Mouse (Mus musculus): ENCODE measurements around the gene Smim1. TPM values are rescaled to one million over a fixed set of nuclear protein-coding genes. Genes with fewer than 3 reads are reported as not detected.

Gene Smim1
- polyA plus RNA-seq, 1 experiment from 2014 or later = 98.9 TPM

DNA sequence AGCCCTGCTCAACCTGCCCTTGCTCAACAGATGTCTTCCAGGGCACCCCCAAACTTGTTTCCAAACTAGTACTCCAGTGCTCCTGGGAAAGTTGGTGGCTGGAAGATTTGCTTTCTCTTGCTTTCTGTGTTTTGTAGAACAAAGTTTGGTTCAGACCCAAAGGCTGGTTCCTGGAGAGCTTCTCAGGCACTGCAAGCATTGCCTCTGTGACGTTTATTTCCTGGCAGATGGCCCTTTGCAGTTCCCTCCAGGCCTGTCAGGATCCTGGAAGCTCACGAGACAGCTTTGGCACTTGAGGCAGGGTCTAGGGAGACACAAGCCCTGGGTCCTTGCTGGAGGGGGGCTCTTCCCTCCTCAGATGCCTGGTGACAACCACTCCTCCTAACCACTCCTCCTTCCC is 30.6 kb upstream of the Smim1 start:
- 29% methylated on average over 2 of the region's 2 CpGs for WGBS
- Histone ChIP-seq H3K4me1 (replicated peaks; ENCODE audit: insufficient read depth, low read length) (no peaks in the 10 kb centered on the region), H3K9me3 (replicated peaks; ENCODE audit: low read length) (no peaks in the 10 kb centered on the region), H3K4me2 (ENCODE audit: low read length) (no peak overlapping the region), H3K4me3 (replicated peaks; ENCODE audit: low read depth, low read length) (no peak overlapping the region), H3K27me3 (ENCODE audit: insufficient read depth, low read length) (no peaks in the 10 kb centered on the region), H3K9ac (ENCODE audit: low read depth, low read length) (no peak overlapping the region), H3K27ac (no peak overlapping the region), H3K36me3 (ENCODE audit: insufficient read depth, low read length) (no peaks in the 10 kb centered on the region)
- no peak for TF ChIP-seq CTCF (IDR thresholded peaks at IDR 0.05; ENCODE audit: low read depth)
- DNase-seq (ENCODE audit: low spot score) = no peak
- no peak for ATAC-seq (replicated peaks; ENCODE audit: low FRiP score, low read depth)

DNA sequence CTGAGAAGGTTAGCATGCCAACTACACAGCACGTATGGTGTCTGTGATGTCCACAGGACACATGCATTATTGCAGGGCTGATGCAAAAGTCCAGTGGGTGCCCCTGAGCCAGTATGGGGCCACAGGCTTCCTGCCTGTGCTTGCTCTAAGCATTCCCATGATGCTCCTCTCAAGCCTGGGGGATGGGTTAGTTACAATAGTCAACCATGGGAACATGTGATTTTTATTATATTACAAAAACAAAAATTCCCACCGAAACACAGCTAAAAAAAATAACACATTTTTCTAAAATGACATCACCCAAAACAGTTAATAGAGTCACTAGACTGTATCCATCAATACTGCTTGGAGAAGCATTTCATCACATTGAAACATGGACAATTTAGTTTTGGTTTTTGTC is 30.0 kb upstream of the Smim1 start:
- no peak for TF ChIP-seq CTCF (IDR thresholded peaks at IDR 0.05; ENCODE audit: low read depth)
- H3K9ac ChIP-seq (ENCODE audit: low read depth, low read length) = no peak overlapping the region
- no peak overlapping the region for H3K4me3 ChIP-seq (replicated peaks; ENCODE audit: low read depth, low read length)
- WGBS = 63% methylated on average over 2 of the region's 2 CpGs
- no peaks in the 10 kb centered on the region for H3K9me3 ChIP-seq (replicated peaks; ENCODE audit: low read length)
- ATAC-seq (replicated peaks; ENCODE audit: low FRiP score, low read depth) = no peak
- no peak overlapping the region for H3K4me2 ChIP-seq (ENCODE audit: low read length)
- no peak for DNase-seq (ENCODE audit: low spot score)
- no peaks in the 10 kb centered on the region for H3K4me1 ChIP-seq (replicated peaks; ENCODE audit: insufficient read depth, low read length)
- no peaks in the 10 kb centered on the region for H3K36me3 ChIP-seq (ENCODE audit: insufficient read depth, low read length)
- H3K27ac ChIP-seq = no peak overlapping the region
- no peaks in the 10 kb centered on the region for H3K27me3 ChIP-seq (ENCODE audit: insufficient read depth, low read length)

DNA sequence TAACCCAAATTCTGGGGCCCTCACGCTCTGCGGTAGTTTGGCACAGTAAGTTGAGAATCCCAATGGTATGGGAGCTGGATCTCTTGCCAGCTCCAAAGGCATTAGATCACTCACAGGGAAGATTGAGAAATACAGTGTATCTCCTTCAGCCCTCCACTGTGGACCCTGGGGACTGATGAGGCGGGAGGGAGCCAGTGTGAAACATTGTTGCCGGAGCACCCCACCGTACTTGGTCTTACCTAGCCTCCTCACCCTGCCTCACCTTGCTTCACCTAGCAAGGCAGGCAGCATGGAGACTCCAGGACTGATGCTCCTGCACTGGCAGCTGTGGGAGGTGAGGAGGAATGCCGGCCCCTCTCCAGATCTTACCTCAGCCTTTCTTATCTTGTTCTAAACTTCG is 29.5 kb upstream of the Smim1 start:
- H3K9ac ChIP-seq (ENCODE audit: low read depth, low read length) = no peak overlapping the region
- 84% methylated on average over 7 of the region's 7 CpGs for WGBS
- H3K27ac ChIP-seq = no peak overlapping the region
- H3K9me3 ChIP-seq (replicated peaks; ENCODE audit: low read length) = no peaks in the 10 kb centered on the region
- no peak for DNase-seq (ENCODE audit: low spot score)
- H3K4me1 ChIP-seq (replicated peaks; ENCODE audit: insufficient read depth, low read length) = no peaks in the 10 kb centered on the region
- no peak for ATAC-seq (replicated peaks; ENCODE audit: low FRiP score, low read depth)
- H3K4me3 ChIP-seq (replicated peaks; ENCODE audit: low read depth, low read length) = no peak overlapping the region
- H3K27me3 ChIP-seq (ENCODE audit: insufficient read depth, low read length) = no peaks in the 10 kb centered on the region
- no peaks in the 10 kb centered on the region for H3K36me3 ChIP-seq (ENCODE audit: insufficient read depth, low read length)
- TF ChIP-seq CTCF (IDR thresholded peaks at IDR 0.05; ENCODE audit: low read depth) = no peak
- no peak overlapping the region for H3K4me2 ChIP-seq (ENCODE audit: low read length)

- peak; percentile 29 for TF ChIP-seq CTCF (IDR thresholded peaks at IDR 0.05; ENCODE audit: low read depth)
- no peaks in the 10 kb centered on the region for H3K27me3 ChIP-seq (ENCODE audit: insufficient read depth, low read length)
- ATAC-seq (replicated peaks; ENCODE audit: low FRiP score, low read depth) = no peak
- no peak overlapping the region for H3K4me2 ChIP-seq (ENCODE audit: low read length)
- H3K9me3 ChIP-seq (replicated peaks; ENCODE audit: low read length) = no peaks in the 10 kb centered on the region
- H3K36me3 ChIP-seq (ENCODE audit: insufficient read depth, low read length) = no peaks in the 10 kb centered on the region
- WGBS = 68% methylated on average over 4 of the region's 4 CpGs
- no peak for DNase-seq (ENCODE audit: low spot score)
- H3K9ac ChIP-seq (ENCODE audit: low read depth, low read length) = no peak overlapping the region
- no peak overlapping the region for H3K4me3 ChIP-seq (replicated peaks; ENCODE audit: low read depth, low read length)
- H3K4me1 ChIP-seq (replicated peaks; ENCODE audit: insufficient read depth, low read length) = no peaks in the 10 kb centered on the region
- H3K27ac ChIP-seq = no peak overlapping the region
These were observed 27.0 kb upstream of the Smim1 start for GRCm38 (mm10) chr4:154053065-154053464.

DNA sequence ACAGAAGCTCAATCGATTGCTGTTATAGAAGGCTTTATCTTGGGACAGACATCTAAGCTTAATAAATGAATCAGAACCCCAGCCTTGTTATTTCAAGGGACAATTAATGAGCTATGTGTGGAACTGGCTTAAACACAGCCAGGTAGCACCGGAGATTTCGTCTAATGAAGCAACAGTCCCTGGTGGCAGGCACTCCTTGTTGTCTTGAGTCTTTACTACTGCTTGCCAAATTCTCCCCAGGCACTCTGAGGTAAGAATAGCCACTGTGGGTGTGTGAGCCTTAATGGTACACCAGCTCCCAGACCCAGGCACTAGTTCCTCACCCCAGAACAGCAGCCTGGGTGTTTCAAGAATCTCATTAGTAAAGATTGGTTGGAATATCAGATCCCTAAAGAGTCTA is 25.4 kb upstream of the Smim1 start:
- TF ChIP-seq CTCF (IDR thresholded peaks at IDR 0.05; ENCODE audit: low read depth) = no peak
- ATAC-seq (replicated peaks; ENCODE audit: low FRiP score, low read depth) = no peak
- no peaks in the 10 kb centered on the region for H3K27me3 ChIP-seq (ENCODE audit: insufficient read depth, low read length)
- DNase-seq (ENCODE audit: low spot score) = no peak
- no peaks in the 10 kb centered on the region for H3K4me1 ChIP-seq (replicated peaks; ENCODE audit: insufficient read depth, low read length)
- no peak overlapping the region for H3K4me2 ChIP-seq (ENCODE audit: low read length)
- 82% methylated on average over 3 of the region's 3 CpGs for WGBS
- no peak overlapping the region for H3K9ac ChIP-seq (ENCODE audit: low read depth, low read length)
- no peaks in the 10 kb centered on the region for H3K9me3 ChIP-seq (replicated peaks; ENCODE audit: low read length)
- H3K4me3 ChIP-seq (replicated peaks; ENCODE audit: low read depth, low read length) = no peak overlapping the region
- H3K27ac ChIP-seq = no peak overlapping the region
- no peaks in the 10 kb centered on the region for H3K36me3 ChIP-seq (ENCODE audit: insufficient read depth, low read length)

DNA sequence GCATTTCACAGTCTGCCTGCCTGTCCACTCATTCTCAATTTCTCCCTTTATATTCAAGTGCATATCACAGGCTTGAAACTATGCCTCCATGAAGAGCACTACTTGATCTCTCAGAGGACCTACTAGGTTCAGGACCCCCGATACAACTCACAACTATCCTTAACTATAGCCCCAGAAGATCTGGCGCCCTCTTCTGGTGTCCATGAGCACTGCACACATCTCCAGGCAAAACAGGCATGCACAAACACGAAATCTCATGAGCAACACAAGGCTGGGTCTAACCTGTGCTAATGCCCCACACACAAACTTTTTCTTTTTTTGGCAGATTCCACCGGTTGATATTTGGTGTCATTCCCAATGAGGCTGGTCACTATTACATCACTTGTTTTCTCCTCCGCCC is 19.8 kb upstream of the Smim1 start:
- peak; percentile 37; the same call in 1 of the 2 replicates for TF ChIP-seq CTCF (IDR thresholded peaks at IDR 0.05; ENCODE audit: low read depth)
- no peak for ATAC-seq (replicated peaks; ENCODE audit: low FRiP score, low read depth)

DNA sequence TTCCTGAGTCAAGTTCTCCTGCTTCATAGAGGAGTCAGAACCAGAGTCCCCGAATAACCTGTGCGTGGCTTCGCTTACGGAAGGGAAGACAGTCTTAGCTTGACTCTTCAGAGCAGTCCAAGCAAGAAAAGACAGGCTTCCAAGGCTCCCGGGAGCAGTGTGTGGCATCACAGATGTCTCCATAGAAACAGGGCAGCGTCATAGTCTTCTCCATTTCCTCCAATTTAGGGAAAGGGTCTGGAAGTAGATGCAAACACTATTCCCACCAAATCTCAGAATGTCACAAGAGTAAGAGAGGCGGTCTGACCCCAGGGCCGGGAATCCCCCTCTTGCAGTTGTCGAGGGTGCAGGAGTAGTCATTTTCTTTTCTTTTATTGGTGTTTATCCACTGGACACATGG is 16.5 kb upstream of the Smim1 start, which contains the start of gene Ccdc27:
Gene Ccdc27 (minus strand): TSS at position 101 of the 400 bp plus-strand sequence.
- 63% methylated on average over 9 of the region's 9 CpGs for WGBS
- no peaks in the 10 kb centered on the region for H3K9me3 ChIP-seq (replicated peaks; ENCODE audit: low read length)
- TF ChIP-seq CTCF (IDR thresholded peaks at IDR 0.05; ENCODE audit: low read depth) = no peak
- no peak within 1 kb of the TSS for H3K4me2 ChIP-seq (ENCODE audit: low read length)
- ATAC-seq (replicated peaks; ENCODE audit: low FRiP score, low read depth) (no peak), DNase-seq (ENCODE audit: low spot score) (no peak)
- no peak within 1 kb of the TSS for H3K4me3 ChIP-seq (replicated peaks; ENCODE audit: low read depth, low read length)
- H3K36me3 ChIP-seq (ENCODE audit: insufficient read depth, low read length) = no peaks in the 10 kb centered on the region
- no peak within 1 kb of the TSS for H3K27ac ChIP-seq
- no peak within 1 kb of the TSS for H3K9ac ChIP-seq (ENCODE audit: low read depth, low read length)
- no peaks in the 10 kb centered on the region for H3K4me1 ChIP-seq (replicated peaks; ENCODE audit: insufficient read depth, low read length)
- H3K27me3 ChIP-seq (ENCODE audit: insufficient read depth, low read length) = no peaks in the 10 kb centered on the region

More for the DNA sequence above, 19.8 kb upstream of the Smim1 start:
- no peaks in the 10 kb centered on the region for H3K4me1 ChIP-seq (replicated peaks; ENCODE audit: insufficient read depth, low read length)
- 69% methylated on average over 5 of the region's 5 CpGs for WGBS
- no peaks in the 10 kb centered on the region for H3K27me3 ChIP-seq (ENCODE audit: insufficient read depth, low read length)
- no peak overlapping the region for H3K4me3 ChIP-seq (replicated peaks; ENCODE audit: low read depth, low read length)
- no peak overlapping the region for H3K4me2 ChIP-seq (ENCODE audit: low read length)
- H3K36me3 ChIP-seq (ENCODE audit: insufficient read depth, low read length) = no peaks in the 10 kb centered on the region
- no peaks in the 10 kb centered on the region for H3K9me3 ChIP-seq (replicated peaks; ENCODE audit: low read length)
- no peak overlapping the region for H3K27ac ChIP-seq
- no peak overlapping the region for H3K9ac ChIP-seq (ENCODE audit: low read depth, low read length)
- DNase-seq (ENCODE audit: low spot score) = no peak

Measured in kidney, postnatal 0 days (tissue).